Mouse (Mus musculus) testis, adult 2 months (tissue): ENCODE data around the gene Actn2. TPM values are rescaled to one million over a fixed set of nuclear protein-coding genes. Genes with fewer than 3 reads are reported as not detected.

Source experiments
- H3K27ac ChIP-seq: fragments of 200-500 bp; 2 replicates; pipeline ENCODE4 v1.5.1; 2012; ENCODE audit warnings: low read depth, low read length; ENCODE audit not compliant: control insufficient read depth, insufficient read depth
- H3K27me3 ChIP-seq: fragments of 200-500 bp; 2 replicates; pipeline ENCODE4 v1.6.1; 2012; ENCODE audit warnings: mild to moderate bottlenecking, low read length, moderate library complexity; ENCODE audit not compliant: control insufficient read depth, insufficient read depth
- H3K36me3 ChIP-seq: fragments of 200-500 bp; 2 replicates; pipeline ENCODE4 v1.6.1; 2012; ENCODE audit warnings: mild to moderate bottlenecking, low read length; ENCODE audit not compliant: control insufficient read depth, insufficient read depth
- H3K4me1 ChIP-seq: fragments of 200-500 bp; 2 replicates; pipeline ENCODE4 v1.6.1; 2012; ENCODE audit warnings: low read length; ENCODE audit not compliant: control insufficient read depth, insufficient read depth
- H3K4me3 ChIP-seq: fragments of 200-500 bp; 2 replicates; pipeline ENCODE4 v1.5.1; 2012; ENCODE audit warnings: low read depth, mild to moderate bottlenecking, low read length, moderate library complexity, mixed read lengths; ENCODE audit not compliant: control insufficient read depth
- CTCF ChIP-seq: fragments of 200-500 bp; IDR thresholded peaks from 2 replicates; pipeline ENCODE4 v1.5.1; 2012; ENCODE audit warnings: low read depth, mild to moderate bottlenecking, inconsistent platforms, low read length, moderate library complexity; ENCODE audit not compliant: control insufficient read depth, insufficient read depth, insufficient replicate concordance
- POLR2A ChIP-seq: fragments of 200-500 bp; IDR thresholded peaks from 2 replicates; pipeline ENCODE4 v1.6.1; 2012; ENCODE audit warnings: low read depth, mild to moderate bottlenecking, inconsistent platforms, low read length, moderate library complexity; ENCODE audit not compliant: control insufficient read depth
- polyA plus RNA-seq: library from polyadenylated mRNA; depleted of rRNA; stranded (reverse); fragments of >200 nt; gene quantifications from 2 replicates; pipeline ENCODE4 v1.2.3, GENCODE M21; 2012

Gene Actn2
- polyA plus RNA-seq, 1 experiment = 6.5 TPM

DNA sequence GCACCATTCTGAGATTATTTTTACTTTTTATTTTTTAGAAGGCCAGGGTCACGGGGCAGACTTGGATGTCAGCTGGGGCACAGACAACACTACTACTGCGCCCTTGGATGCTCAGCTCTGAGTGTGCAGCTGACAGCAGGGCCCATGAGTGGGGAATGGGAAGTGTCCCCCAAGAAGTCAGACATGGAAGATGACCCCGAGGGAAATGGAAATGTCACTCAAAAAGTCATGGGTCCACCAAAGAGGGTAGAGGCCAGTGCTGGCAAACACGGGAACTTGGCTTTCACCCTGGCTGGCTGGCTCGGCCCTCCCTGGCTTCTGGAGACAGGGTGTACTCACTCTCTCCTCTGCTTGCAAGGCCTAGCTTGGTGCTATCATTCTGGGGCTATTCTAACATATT, 35.6 kb downstream of the Actn2 start:
- Histone ChIP-seq H3K4me1 (no peaks in the 10 kb centered on the region), H3K36me3 (no peaks in the 10 kb centered on the region), H3K27ac (no peak overlapping the region), H3K27me3 (no peaks in the 10 kb centered on the region), H3K4me3 (no peak overlapping the region)
- TF ChIP-seq POLR2A = no peak
- no peak for TF ChIP-seq CTCF

DNA sequence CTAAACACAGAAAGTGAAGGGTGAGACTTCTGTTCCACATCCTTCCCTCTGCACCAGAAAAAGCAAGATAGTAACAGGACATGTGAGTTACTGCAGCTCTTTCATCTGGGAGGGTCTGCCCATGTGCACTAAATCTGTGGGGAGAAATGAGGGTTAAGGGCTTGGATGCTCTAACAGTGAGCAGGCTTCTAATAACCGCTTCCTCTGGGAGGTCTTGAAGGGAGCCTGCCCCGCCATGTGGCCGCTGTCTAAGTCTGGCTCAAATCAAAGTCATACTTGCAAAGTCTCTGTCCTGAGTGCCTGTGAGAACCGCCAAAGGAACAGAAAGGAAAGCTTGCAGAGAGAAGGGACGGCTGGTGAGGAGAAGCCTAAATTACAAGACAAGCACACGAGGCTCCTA, 42.8 kb downstream of the Actn2 start:
- Histone ChIP-seq H3K27me3 (no peaks in the 10 kb centered on the region), H3K4me1 (no peaks in the 10 kb centered on the region), H3K4me3 (no peak overlapping the region), H3K36me3 (no peaks in the 10 kb centered on the region), H3K27ac (no peak overlapping the region)
- TF ChIP-seq POLR2A = no peak
- TF ChIP-seq CTCF = no peak

DNA sequence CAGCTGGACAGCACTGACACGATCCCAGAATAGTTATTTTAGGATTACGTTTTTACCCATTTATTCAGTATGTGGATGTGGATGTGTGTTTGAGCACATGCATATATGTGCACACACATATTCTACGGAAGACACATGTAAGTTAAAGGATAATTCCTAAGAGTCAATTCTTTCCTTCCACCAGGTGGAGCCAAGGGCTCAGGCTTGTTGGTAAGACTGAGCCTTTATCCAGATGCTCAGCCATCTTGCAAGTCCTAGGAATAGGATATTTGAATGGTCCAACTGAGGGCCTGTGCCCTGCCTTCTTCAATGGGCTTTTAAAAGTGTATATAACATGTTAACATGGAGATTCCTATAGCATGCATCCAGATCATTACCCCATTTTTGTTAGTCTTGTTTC, 43.9 kb downstream of the Actn2 start:
- Histone ChIP-seq H3K36me3 (no peaks in the 10 kb centered on the region), H3K27ac (no peak overlapping the region), H3K27me3 (no peaks in the 10 kb centered on the region), H3K4me1 (no peaks in the 10 kb centered on the region), H3K4me3 (no peak overlapping the region)
- no peak for TF ChIP-seq POLR2A
- no peak for TF ChIP-seq CTCF

DNA sequence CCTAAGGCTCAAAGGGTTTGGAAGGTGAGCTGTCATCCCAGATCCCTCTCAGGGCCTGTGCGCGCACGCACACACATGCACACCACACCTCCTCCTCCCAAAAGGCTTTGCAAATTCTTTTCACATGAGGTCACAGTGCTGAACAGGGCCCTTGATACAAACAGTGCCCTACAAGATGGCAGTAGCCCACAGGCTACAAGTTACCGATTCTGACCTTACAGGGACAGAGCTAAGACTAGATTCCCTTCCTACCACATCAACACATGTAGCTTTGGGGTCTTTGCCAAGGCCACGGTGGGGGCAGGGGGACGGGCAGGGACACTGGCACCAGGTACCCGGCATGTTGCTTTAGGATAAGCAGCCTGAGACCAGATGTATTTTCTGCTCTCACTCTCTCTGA, 46.8 kb downstream of the Actn2 start:
- H3K36me3 ChIP-seq = no peaks in the 10 kb centered on the region
- H3K4me3 ChIP-seq = no peak overlapping the region
- H3K27me3 ChIP-seq = no peaks in the 10 kb centered on the region
- H3K4me1 ChIP-seq = no peaks in the 10 kb centered on the region
- TF ChIP-seq CTCF = no peak
- TF ChIP-seq POLR2A = no peak
- H3K27ac ChIP-seq = no peak overlapping the region

DNA sequence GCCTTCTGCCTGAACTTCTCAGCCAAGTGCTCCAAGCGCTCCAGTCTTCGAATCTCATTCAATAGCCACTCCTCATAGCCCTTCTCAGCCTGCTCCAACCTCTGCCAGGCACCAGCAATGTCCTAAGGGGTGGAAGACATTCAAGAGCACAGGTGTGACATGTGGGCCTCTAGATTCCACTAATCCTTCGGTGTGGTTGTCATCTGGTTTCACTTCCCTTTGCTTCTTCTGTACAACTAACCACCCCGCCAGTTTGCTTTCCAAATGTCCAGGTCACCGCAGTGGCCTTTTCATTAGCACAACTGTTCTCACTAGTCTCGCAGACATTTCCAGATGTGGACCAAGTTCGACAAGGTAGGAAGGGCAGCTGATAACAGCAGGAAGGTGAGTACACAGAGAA, 49.9 kb downstream of the Actn2 start:
- H3K4me1 ChIP-seq = no peaks in the 10 kb centered on the region

DNA sequence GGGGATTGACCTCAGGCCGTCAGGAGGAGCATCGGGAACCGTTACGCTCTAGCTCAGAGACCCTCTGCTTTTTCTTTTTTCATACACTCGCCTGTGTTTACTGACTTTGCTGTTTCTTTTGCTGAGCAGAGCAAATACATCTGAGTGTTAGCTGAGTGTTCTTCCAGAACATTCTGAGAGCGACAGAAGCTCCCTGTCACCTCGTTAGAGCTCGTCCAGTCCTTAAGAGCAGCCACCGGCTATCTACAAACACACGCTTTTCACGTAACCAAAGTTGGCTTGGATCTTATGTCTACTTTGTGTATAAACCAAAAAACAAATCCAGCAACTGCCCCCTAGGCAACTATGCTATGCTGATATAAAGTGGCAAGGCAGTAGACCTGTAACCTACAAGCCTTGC, 56.0 kb downstream of the Actn2 start:
- H3K27ac ChIP-seq = no peak overlapping the region
- no peaks in the 10 kb centered on the region for H3K36me3 ChIP-seq
- no peaks in the 10 kb centered on the region for H3K4me1 ChIP-seq
- no peak overlapping the region for H3K4me3 ChIP-seq
- TF ChIP-seq CTCF (no peak), POLR2A (no peak)
- no peaks in the 10 kb centered on the region for H3K27me3 ChIP-seq

More for the DNA sequence above, 49.9 kb downstream of the Actn2 start:
- no peaks in the 10 kb centered on the region for H3K27me3 ChIP-seq
- no peak for TF ChIP-seq POLR2A
- TF ChIP-seq CTCF = no peak
- no peaks in the 10 kb centered on the region for H3K36me3 ChIP-seq
- H3K4me3 ChIP-seq = no peak overlapping the region
- H3K27ac ChIP-seq = no peak overlapping the region

DNA sequence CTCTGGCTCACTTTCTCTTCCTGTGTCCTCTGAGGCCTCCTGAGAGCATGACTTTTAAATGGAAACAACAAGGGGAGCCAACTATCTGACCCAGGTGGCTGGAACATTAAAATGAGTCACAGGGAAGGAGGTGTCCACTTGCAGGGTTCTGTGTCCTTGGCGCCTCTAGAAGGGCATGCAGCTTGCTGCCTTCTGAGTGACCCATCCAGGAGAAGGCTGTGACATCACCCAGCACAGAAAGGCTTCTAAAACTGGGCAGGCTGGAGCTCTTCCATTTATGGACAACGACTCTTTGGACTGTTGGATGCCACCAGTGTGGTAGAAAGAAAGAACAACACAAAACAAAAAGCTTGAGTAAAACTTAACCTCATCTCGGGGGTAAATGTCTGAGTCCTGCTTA, 56.7 kb downstream of the Actn2 start:
- Histone ChIP-seq H3K4me1 (no peaks in the 10 kb centered on the region), H3K36me3 (no peaks in the 10 kb centered on the region), H3K4me3 (no peak overlapping the region), H3K27ac (no peak overlapping the region), H3K27me3 (no peaks in the 10 kb centered on the region)
- TF ChIP-seq CTCF (no peak), POLR2A (no peak)

DNA sequence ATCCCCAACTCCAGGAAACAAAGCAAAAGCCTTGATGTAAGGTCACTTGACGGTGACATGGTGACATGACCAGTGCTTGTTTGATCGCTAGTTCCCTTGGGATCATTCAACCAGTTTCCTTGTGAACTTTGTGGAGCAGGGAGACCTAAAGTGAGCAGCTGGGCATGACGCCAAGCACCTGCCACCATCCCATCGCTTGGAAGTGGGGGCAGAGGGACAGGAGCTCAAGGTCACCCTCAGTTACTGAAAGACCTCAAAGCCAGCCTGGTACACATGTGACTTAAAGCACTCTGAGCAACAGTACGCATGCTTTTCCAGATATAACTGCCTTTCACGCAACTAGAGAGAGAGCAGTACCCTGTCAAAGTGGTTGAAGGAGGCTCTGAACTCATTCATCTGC, 65.8 kb downstream of the Actn2 start:
- TF ChIP-seq POLR2A (no peak), CTCF (no peak)
- H3K4me3 ChIP-seq = no peak overlapping the region
- H3K27me3 ChIP-seq = no peaks in the 10 kb centered on the region
- H3K36me3 ChIP-seq = no peaks in the 10 kb centered on the region
- H3K4me1 ChIP-seq = no peaks in the 10 kb centered on the region
- no peak overlapping the region for H3K27ac ChIP-seq
